Mouse (Mus musculus) c-Kit-positive CD71-positive TER-119-negative erythroid progenitor cells, embryonic 14.5 days (primary cell): ENCODE measurements at regions not wholly inside any gene's neighbourhood (a gene's known extent, or its start where the extent isn't known, plus 50 kb on each side); places are given as distances from the start of the nearest gene placed in this dataset.

Experiments
- DNase-seq: peaks from one replicate; pipeline ENCODE4 v3.0.0-alpha.2; 2013; ENCODE audit warnings: low read depth

DNA sequence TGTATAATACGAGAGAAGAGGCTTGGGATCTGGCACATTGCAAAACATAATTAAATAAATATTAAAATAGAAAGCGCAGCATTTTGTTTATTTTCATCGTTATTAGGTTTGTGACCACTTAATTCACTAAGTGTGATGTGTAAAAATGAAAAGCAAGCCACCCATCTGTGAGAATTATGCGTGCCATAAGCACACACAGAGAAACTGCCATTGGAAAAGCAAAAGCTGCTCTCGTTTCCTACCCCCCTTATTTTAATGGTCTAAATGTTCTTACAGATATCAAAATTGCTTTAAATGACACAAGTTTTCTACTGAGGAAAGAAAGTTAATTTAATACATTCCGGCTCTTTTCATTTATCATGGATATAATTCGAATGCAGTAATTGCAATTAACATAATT is 2780.8 kb upstream of the Gm7489 start:
- no peak for DNase-seq

DNA sequence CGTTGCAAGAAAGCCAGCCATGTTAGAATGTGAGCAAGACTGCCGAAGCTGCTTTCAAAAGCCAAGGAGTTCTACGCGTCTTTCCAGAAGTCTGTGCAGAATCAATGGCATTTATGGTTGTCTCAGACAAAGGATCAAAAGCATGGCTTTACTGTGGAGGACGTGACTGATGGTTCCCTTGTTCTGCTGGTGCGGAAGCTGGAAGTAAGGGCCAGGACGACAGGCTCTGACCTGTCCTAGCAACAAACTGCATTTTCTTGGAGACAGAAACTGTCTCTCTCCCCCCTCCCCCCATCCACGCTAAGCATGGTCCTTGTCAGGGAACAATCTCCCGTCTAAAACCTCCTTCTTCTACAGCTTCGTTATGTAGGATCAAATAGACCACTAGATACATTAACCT is 2780.3 kb upstream of the Gm7489 start:
- no peak for DNase-seq

DNA sequence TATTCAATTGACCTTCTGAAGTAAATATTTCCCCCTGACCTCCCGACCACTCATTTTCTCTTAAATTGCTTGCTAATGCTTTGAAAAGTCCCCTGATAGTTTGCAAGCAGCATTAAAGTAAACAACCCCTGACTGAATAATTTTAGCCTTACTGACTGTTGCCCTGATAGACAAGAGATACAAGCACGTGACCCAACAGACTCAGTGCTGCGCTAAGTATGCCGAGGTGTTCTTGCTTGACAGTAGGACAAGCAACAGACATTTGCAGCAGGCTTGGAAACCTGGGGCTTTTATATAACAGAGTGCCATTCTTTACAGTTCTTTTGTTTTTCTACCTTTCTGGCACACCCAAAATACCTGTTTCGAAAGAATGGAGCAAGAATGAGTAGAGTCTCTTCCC is 2779.9 kb upstream of the Gm7489 start:
- DNase-seq: no peak

DNA sequence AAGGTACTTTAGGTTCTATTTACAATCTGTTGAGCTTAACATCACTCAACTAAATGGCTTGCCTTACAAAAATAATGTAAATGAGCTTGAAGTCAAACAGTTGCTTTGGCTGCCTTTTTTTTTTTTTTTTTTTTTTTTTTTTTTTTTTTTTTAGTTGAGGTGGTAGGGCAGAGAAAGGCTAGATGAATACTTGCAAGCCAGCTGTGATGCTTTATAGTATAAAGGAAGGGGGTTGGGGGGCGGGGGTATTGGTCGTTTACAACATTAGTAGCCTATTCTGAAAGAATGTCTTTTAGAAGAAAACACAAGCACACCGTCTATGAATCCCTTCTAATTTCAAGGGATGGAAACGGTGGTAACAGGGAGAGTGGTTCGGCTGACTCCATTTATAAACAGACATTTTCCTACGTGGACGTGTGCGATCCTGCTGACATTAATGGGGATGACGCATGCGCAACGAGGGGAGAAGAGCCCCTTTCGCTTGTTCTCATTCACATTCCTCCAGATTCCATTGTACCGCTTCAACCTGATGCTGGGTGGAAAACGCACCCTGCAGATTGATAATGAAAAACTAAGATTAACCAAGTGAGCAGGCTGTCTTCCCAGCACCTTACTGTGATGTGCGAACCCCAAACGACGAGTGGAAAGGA is 2779.2 kb upstream of the Gm7489 start:
- no peak for DNase-seq

DNA sequence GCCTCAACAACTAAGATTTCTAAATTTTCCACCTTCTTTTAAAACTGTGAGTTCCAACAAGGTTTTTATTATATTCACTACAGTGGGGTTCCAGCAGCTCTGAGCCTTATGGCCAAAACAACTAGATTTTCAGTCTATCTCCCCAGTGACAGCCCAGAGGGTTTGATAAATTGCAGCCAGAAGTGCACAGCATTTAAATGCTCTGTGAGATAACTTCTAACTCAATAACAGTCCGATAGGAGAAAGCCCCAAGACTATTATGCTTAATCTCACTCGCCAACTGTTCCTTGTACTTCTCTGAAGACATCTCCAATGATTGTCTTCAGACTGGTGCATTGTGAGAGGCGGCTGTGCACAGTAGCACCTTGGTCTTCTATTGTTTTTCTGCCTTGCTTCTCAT is 2774.5 kb upstream of the Gm7489 start:
- DNase-seq: no peak

DNA sequence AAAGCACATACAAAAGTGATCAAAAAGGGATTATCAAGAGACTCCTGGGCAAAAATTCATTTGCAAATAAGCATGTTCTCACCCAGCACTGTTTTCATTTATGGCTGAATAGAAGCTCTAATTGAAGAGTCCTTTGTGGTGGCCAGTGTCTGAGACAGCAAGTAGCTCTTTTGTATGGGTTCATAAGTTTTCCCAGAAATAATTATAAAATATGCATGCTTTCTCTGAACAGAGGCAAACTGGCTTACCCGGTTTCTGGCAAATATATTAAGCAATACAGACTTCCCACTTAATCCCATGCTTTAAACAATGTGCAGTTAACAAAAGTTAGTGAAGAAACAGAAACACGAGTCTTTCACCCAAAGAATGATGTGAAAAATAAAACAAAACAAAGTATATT is 2758.8 kb upstream of the Gm7489 start:
- DNase-seq: no peak

DNA sequence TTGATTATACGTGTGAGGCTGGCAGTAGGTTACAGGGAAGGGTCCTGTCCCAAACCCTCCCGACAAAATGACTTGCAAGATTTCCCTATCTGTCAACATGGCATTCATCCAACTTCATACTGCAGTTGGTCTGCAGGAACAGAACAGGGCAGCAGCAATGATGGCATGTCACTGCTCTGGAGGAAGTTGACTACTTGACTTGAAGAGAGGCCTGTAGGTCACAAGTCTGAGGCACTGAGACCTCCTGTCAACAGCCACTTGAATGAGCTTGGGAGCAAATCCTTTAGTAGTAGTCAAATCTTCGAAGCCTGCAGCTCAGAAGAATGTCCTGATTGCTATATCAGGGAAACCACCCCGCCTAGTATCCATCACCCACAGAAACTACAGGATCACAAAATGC is 2753.7 kb upstream of the Gm7489 start:
- DNase-seq: no peak

DNA sequence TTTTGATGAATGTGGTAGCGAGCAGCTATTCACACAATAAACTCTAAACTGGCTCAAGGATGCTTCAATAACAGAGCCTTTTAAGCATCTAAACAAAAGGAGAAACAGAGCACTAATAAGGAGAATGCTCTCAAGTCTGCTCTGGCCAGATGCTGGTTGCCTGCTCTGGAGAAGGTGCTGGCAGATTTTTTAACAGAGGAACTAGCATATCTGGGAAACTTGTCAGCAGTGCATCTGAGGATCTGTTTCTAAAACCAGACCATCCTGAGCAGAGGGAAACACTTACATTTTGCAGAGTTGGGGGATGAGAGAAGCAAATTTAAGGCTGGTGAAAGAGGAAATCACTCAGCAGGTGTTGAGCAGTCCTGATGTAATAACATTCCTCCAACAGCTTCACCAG is 2748.6 kb upstream of the Gm7489 start:
- DNase-seq: no peak

DNA sequence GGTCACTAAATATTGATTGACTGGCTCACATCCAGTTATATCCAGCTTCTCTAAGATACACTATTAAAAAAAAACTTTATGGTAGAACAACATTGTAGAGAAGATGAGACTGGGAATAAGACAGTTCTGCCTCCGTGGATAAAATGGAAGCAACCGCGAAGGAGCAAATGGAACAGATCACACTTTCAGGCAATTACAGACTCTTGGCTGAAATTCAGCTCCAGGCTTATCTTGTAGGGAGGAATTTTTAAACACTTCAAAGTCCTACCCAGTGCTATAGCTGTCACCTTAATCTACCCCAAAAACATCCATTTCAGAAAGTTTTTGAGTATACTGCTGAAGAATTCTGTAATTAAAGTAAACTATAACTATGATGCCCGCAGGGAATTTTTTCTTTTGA is 2745.2 kb upstream of the Gm7489 start:
- DNase-seq: no peak

DNA sequence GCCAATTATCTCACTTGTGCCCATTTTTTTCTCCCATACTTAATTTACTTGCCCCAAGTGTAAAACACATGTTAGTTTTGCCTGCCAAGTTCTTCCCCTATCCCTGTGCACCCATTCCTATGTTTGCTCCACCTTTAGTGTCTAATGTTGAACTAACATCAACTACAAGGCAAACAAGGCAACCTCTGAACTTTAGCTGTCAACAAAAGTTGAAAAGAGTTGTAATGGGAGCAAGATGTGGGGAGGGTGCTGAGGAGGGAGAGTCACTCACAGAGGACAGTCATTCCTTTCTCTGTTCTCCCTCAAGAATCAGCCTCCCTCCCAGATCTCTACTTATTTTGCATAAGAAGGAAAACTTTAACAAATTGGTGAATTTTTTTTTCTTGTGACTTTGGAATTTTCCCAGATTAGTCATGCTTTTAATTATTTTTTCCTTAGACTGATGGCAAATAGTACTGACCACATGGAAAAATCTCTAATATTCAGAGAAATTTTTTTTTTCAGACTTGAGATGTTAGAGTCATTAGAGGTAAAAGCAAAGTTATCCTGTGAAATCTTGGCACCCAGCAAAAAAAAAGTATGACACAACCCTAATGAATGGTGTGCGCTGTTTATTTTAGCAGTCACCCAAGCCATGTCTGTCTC is 2710.6 kb upstream of the Gm7489 start:
- no peak for DNase-seq

DNA sequence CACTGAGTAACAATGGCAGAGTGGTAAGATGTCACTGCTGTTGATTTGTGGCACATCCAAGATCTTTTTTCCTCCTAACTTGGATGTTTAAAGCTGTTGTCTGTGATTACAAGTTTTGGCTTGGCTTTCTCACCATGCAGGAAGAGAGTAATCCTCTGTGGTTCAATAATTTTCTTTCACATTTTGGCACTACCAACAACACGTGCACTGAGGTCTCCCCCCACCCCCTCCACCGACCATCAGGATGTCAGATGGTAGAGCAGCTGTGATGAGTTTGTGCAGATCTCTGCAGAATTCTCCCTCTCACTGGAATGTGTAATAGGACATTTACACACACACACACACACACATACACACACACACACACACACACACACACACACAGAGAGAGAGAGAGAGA is 2708.2 kb upstream of the Gm7489 start:
- DNase-seq: no peak

DNA sequence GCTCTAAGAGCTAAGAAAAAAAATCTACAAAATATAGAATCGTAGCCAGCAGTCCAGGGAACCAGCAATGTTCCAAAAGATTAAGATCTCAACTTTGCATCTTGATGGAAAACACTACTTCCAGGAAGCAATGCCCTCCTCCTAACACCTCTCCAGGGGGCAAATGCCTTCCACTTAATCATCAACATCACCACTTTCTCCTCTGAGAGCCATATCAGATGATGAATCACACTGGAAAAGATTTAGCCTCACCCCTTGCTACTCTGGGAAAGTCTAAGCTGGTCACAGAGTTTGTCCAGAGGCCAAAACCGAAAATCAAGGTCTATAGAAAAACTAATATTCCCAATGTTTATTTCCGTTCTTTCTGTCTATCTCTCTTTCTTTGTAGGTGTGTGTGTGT is 2695.6 kb upstream of the Gm7489 start:
- DNase-seq: no peak

DNA sequence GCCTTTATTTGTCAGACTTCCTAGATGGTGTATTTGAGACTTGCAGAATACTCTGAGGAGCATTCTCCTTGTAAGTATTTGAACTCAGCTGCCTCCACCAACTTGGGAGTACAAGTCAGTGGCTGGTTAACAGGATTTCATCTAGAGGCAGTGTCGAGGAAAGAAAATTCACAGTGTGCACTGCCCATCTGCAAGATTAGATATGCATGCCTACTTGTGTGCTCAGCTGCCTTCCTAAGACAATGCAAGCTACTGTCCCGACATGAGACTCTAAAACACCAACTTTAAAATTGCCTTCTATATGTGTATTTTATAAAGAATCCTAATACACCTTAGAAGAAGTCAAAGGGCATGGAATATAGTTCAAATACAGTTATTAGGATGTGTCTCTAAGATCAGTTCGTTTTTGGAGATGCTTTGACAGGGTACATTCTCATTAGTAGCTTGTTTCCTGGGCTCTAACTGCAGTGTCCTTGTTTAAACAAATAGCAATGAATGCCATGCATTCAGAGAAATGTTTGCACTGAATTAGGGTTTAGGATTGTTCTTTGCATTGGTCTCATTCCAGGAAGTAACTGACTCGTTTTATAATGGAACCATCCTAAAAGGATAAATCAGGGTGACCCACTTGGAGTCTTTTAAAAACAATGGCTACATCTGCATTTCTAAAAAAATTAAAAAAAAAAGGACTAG is 2687.1 kb upstream of the Gm7489 start:
- DNase-seq: no peak

DNA sequence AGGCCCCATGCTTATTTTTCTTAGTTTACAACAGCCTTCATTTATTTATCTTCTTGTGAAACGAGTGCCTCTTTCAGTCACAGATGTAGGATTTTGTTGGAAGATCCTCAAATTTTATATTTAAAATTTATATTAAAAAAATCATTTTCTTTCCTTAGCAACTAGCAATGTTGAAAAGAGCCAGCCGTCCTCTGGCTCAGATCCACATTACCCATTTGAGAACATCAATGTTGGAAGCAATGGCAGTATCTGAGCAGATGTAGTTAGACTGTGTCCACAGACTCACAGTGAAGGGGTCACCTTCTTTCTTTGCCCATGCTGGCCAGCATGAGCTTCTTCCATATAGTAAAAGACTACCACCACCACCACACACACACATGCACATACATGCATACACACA is 2681.4 kb upstream of the Gm7489 start:
- DNase-seq: no peak

DNA sequence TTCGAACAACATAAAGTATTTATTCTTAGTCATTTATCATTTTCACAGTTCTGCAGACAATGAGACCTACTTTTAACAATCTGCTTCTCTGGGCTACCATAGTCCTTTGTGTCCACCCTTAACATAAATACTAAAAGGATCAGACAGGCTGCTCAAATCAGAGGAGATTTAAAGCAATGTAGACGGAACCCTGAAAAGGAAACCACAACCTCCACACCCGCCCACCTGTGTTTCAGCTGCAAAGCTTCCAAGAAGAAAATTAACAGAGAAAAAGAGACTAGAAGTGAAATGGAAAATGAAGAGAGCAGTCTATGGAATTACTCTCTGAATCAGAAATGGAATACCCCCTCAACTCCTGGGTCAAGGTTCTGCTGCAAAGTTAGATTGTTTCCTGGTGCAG is 2678.7 kb upstream of the Gm7489 start:
- DNase-seq: no peak

DNA sequence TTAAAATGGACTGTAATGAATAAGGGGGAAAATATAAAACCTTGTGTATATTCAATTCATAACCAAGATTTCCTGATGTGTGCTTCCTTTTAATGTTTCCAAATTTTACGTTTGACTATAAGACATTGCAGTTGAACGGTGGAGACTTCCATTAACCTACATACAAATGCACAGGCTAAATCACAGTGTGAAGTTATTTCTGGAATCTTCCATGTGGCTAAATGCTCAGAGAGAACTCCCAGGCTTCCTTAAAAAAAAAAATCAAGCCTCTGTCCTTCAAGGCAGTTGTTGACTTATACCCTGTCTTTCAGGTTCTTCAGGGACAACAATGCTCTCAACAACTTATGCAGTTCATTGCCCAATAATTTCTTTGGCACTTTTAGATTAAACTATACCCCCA is 2677.9 kb upstream of the Gm7489 start:
- DNase-seq: no peak

DNA sequence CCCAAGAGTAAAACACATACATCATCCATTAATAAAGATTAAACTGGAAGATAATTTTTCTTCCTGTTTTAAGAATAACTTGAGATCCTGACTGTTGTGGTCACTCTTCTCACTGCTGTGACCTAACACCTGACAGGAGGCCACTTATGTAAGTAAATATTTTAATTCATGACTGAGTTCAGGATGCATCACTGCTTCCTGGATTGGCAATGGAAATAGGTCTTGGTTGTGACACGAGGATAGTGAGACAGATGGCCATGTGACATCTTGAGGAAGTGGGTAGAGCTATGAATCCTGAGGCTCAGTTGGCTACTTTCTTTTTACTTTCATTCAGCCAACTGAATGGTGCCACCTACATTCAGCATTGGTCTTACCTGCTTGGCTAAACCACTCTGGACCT is 2649.8 kb upstream of the Gm7489 start:
- DNase-seq: no peak

DNA sequence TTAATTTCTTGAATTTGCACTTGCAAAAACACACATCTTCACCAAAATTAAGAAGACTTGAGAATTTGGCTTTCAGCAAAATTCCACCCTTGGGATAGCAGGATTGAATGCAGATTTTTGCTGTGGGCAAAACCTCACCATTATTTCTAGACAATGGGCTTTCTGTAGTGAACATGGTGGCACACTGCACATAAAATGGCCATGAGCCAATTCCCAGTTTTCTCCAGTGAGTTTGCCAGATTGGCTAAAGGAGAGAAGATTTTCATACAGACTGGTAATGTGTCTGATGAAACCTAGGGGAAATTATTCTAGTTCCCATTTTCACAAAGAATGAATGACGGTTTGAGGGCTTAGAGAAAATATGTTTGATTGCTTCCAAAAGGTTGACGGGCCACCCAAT is 2640.1 kb upstream of the Gm7489 start:
- DNase-seq: no peak

DNA sequence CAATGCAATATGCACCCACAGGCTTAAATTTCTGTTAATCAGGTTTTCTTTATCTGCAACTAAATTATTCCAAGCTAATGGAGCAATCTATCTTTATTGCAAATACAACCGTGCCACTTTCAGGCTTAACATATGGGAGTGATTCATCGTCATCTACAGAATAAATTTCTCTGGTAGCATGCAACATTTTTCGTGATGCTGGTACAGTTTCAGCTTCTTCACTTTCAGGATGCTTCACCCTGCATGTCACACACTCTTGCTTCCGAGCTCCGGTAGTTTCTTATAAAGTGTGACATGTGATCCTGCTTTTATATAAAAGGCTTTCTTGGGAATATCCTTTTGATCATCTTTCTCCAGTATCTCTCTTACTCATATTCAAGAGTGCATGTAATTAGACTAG is 2637.4 kb upstream of the Gm7489 start:
- DNase-seq: no peak

DNA sequence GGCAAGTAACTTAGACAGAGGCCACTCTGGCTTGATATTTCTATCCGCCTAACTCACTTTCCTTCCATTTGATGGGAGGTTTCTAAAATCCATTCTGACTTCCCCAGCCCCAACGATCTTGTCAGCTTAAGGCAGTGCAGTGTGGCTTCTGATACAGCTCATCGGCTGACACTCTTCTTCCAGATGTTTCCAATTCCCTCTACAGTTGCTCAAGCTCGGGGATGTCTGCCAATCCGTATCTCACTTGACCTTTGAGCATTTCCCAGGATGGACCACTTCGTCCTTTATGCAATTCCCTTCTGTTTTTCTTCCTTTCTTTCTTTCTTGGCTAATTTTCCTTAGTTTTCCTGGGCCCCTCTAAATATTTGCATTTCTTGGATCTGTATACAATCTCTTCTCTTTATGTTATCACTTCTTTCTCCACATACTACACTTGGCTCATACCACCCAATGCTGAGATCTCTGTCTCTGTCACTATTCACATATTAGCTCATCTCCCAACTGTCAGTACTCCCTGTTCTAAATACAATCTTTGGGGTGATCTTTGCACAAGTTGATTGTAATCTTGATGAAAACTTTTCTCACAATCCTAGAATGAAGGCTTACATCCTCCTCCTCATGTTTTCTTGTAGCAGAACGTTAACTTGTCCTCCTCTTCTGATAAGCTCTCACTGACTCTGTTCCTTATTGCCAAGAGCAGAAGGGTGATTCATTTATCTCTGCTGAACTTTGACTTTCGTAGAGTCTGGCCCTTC is 2636.5 kb upstream of the Gm7489 start:
- no peak for DNase-seq

DNA sequence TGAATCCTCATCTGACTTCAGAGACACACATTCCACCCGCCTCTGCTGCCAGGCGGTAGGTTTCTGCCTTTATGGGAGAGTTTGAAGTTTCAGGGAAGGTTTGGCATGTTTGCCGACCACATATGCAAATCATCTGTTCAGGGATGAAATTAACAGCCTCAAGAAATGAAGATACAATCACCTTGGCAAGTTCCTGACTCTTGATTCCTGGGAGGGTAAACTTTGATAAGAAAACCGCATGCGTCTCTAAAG is 2636.0 kb upstream of the Gm7489 start:
- DNase-seq: no peak

DNA sequence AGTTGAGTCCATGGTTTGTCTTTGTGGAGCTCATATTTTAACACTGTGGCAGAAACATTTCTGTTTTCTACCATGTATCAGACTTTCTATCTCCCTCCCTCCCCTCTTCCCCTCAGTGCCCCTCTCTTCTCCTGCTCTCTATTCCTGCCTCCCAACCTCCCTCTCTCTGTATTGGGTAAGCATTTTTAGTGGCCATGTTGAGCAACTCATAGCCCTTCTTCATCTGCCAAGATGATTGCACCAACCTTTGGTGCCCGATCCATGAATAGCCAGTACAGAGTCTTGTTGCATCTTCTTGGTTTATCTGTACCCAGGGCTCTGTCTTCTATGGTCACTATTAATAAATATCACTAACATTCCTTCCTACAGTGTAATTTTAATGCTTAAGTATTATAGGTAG is 2630.6 kb upstream of the Gm7489 start:
- DNase-seq: no peak

DNA sequence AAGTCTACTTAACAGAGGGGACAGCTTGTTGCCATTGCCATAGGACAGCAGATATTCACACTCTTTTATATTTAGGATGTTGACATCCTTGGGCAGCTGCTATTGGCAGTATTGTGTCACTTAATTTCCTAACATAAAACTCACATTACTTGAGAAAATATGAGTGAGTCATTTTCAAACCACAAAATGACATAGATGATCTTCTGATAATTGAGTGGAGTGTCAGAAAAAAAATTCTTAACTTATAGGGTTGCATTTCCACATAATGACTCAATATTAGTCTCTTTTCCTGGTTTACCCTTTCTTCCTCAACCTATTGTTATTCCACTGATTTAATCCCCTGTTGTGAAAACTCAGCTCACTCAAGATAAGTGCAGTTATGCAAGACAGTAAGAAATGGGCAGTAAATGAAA is 2629.5 kb upstream of the Gm7489 start:
- DNase-seq: no peak
